Mouse (Mus musculus) lung, postnatal 0 days (tissue): ENCODE results near the gene Fignl1.

Source experiments
- CTCF ChIP-seq: IDR thresholded peaks from 2 replicates; pipeline ENCODE4 v1.5.1; 2016; ENCODE audit warnings: antibody characterized with exemption, mild to moderate bottlenecking
- EP300 ChIP-seq: IDR thresholded peaks from 2 replicates; pipeline ENCODE4 v1.6.1; 2016; ENCODE audit warnings: antibody characterized with exemption, mild to moderate bottlenecking, control low read depth

DNA sequence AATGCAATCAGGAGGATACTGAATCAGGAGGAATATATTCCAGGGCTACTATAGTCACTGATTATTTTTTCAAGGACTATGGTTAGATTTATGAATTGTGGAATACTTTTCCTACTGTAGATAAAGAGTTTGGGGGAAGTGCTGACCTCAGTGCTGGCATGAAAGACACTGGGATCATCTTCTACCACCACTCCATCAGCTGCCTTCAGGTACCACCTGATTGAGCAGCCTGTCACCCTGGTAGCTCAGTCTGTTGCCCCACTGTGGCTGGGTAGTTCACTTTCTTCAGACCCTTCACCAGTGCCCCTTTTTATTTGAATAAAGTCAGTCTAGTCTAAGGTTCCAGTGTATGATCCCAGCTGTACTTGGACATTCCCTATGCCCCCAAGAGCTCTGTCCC lies 42.0 kb downstream of the Fignl1 start:
- no peak for TF ChIP-seq CTCF
- TF ChIP-seq EP300: no peak
